8 mouse cellular contexts compared by ENCODE assay signal in the genomic region with DNA sequence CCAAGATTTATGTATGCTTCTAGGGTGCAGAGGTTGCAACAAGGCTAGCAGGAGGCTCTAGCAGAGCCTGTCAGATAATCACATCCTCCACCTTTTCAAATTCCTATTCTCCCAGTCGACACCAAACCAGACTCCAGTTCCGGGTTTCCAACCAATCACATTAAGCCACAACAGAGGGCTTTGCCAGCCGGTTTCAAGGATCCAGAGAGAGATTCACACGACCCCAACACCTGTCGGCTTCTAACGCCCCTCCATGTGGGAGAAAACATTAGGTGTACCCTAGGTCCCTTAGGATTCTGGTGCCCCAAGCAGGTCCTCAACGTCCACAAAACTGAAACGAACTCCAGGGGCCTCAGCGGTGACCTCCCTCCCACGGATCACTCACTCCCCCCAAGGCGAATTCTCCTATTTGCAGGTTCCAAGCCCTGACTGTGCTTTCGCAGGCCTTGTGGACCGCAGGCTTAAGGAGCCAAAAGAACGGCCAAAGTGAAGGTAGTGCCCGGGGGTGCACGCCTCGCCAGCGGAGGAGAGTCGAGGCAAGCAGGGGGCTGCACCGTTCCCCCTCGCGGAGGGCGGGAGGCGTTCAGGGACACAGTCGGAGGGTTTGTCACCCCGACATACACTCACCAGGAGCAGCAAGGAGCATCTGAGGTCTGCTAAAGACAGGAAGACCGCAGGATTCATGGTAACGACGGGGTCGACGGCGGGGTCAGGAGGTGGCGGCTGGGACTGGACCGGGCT. TPM values are rescaled to one million over a fixed set of nuclear protein-coding genes. Genes with fewer than 3 reads are reported as not detected.
DNase-seq lines count a peak whose midpoint lies in the region; ATAC-seq and TF ChIP-seq lines count a peak whose summit lies in the region.

No protein-coding gene starts in this region.

- peak overlapping the region; percentile 63; the same call in 1 of the 2 replicates for H3K27ac ChIP-seq in embryonic facial prominence, embryonic 14.5 days (replicated peaks; ENCODE audit: low read depth, low read length)
- H3K27ac ChIP-seq in intestine, embryonic 15.5 days: peak overlapping the region; percentile 82
- H3K27ac ChIP-seq in lung, embryonic 15.5 days: peak overlapping the region; percentile 44; the same call in 1 of the 2 replicates
- peak overlapping the region; percentile 67 for H3K27ac ChIP-seq in small intestine, adult 2 months (ENCODE audit: insufficient read depth, low read depth, low read length)

- H3K9ac ChIP-seq in embryonic facial prominence, embryonic 14.5 days (ENCODE audit: low read depth, low read length): peak overlapping the region; percentile 87
- peak overlapping the region; percentile 92 for H3K9ac ChIP-seq in intestine, embryonic 15.5 days
- H3K9ac ChIP-seq in lung, embryonic 15.5 days: peak overlapping the region; percentile 93

- no peaks in the 10 kb centered on the region for H3K36me3 ChIP-seq in embryonic facial prominence, embryonic 14.5 days (ENCODE audit: control insufficient read depth, insufficient read depth, low read length)
- H3K36me3 ChIP-seq in intestine, embryonic 15.5 days: no peaks in the 10 kb centered on the region
- H3K36me3 ChIP-seq in lung, embryonic 15.5 days: no peaks in the 10 kb centered on the region
- 0 out of 2 replicates have a peak, but pooled peaks cover 2% of the 10 kb centered on the region for H3K36me3 ChIP-seq in small intestine, adult 2 months (ENCODE audit: control insufficient read depth, insufficient read depth, low read length)

- DNase-seq in kidney, adult 9 months: peak; percentile 44
- DNase-seq in kidney, postnatal 4 days: no peak
- peak; percentile 48 for DNase-seq in NIH3T3 (ENCODE audit: low read depth)
- DNase-seq in embryonic facial prominence, embryonic 14.5 days (ENCODE audit: low spot score): peak; percentile 24
- no peak for DNase-seq in T-cell, adult 2 months (ENCODE audit: low spot score)

- WGBS in embryonic facial prominence, embryonic 14.5 days: under 1% methylated on average over 29 of the region's 34 CpGs
- WGBS in intestine, embryonic 15.5 days: under 1% methylated on average over 34 of the region's 34 CpGs
- under 1% methylated on average over 32 of the region's 34 CpGs for WGBS in lung, embryonic 15.5 days
- WGBS in small intestine, adult 2 months: under 1% methylated on average over 34 of the region's 34 CpGs

- H3K4me2 ChIP-seq in embryonic facial prominence, embryonic 14.5 days (ENCODE audit: low read depth, low read length): peak overlapping the region; percentile 78
- H3K4me2 ChIP-seq in intestine, embryonic 15.5 days (replicated peaks): peak overlapping the region; percentile 78
- H3K4me2 ChIP-seq in lung, embryonic 15.5 days: peak overlapping the region; percentile 83

- TF ChIP-seq CTCF in small intestine, adult 2 months (IDR thresholded peaks at IDR 0.05; ENCODE audit: extremely low read depth, insufficient read length, insufficient replicate concordance, low read depth, low read length): no peak

- H3K4me3 ChIP-seq in embryonic facial prominence, embryonic 14.5 days (ENCODE audit: low read depth, low read length): peak overlapping the region; percentile 86
- peak overlapping the region; percentile 97 for H3K4me3 ChIP-seq in intestine, embryonic 15.5 days (replicated peaks)
- peak overlapping the region; percentile 88 for H3K4me3 ChIP-seq in lung, embryonic 15.5 days
- peak overlapping the region; percentile 86 for H3K4me3 ChIP-seq in small intestine, adult 2 months (ENCODE audit: low read depth, low read length)

- no peaks in the 10 kb centered on the region for H3K27me3 ChIP-seq in embryonic facial prominence, embryonic 14.5 days (replicated peaks; ENCODE audit: control insufficient read depth, insufficient read depth, low read length)
- no peaks in the 10 kb centered on the region for H3K27me3 ChIP-seq in intestine, embryonic 15.5 days (replicated peaks)
- H3K27me3 ChIP-seq in lung, embryonic 15.5 days: no peaks in the 10 kb centered on the region
- no peaks in the 10 kb centered on the region for H3K27me3 ChIP-seq in small intestine, adult 2 months (ENCODE audit: control insufficient read depth, insufficient read depth, low read length)

- peak; percentile 32; the same call in 1 of the 2 replicates for TF ChIP-seq POLR2A in small intestine, adult 2 months (IDR thresholded peaks at IDR 0.05; ENCODE audit: low read depth, low read length)

- H3K9me3 ChIP-seq in embryonic facial prominence, embryonic 14.5 days (ENCODE audit: control insufficient read depth, low read length): no peaks in the 10 kb centered on the region
- no peaks in the 10 kb centered on the region for H3K9me3 ChIP-seq in intestine, embryonic 15.5 days
- no peaks in the 10 kb centered on the region for H3K9me3 ChIP-seq in lung, embryonic 15.5 days

- H3K4me1 ChIP-seq in embryonic facial prominence, embryonic 14.5 days (ENCODE audit: control insufficient read depth, insufficient read depth, low read length): peaks cover 7% of the 10 kb centered on the region; the same call in 1 of the 2 replicates
- peaks cover 4% of the 10 kb centered on the region; the same call in 1 of the 2 replicates for H3K4me1 ChIP-seq in intestine, embryonic 15.5 days (replicated peaks)
- H3K4me1 ChIP-seq in lung, embryonic 15.5 days: peaks cover 12% of the 10 kb centered on the region
- H3K4me1 ChIP-seq in small intestine, adult 2 months (ENCODE audit: control insufficient read depth, insufficient read depth, insufficient read length, low read length): peaks cover 8% of the 10 kb centered on the region; the same call in 1 of the 2 replicates

- ATAC-seq in embryonic facial prominence, embryonic 14.5 days (ENCODE audit: low read depth): peak; percentile 21
- peak; percentile 12; the same call in 1 of the 2 replicates for ATAC-seq in intestine, embryonic 15.5 days
- ATAC-seq in lung, embryonic 15.5 days (ENCODE audit: borderline replicate concordance, extremely low read depth, low FRiP score, low TSS enrichment): no peak

RNA-seq across cellular contexts. Expression of a gene that starts 0.4 kb away (rescaled TPM):
- polyA plus RNA-seq in embryonic facial prominence, embryonic 14.5 days (2014; fragmentation: Nextera tagmentation; extraction: Ambion mirVana): 82.0 and 84.1 TPM in 2 replicates
- 99.6 and 110 TPM in 2 replicates for polyA plus RNA-seq in intestine, embryonic 15.5 days (2015; fragmentation: Nextera tagmentation; extraction: Ambion mirVana)
- polyA plus RNA-seq in lung, embryonic 15.5 days (2015; fragmentation: Nextera tagmentation; extraction: Ambion mirVana): 89.5 and 91.5 TPM in 2 replicates
- 3.1 and 6.9 TPM in 2 replicates for polyA plus RNA-seq in small intestine, adult 2 months (2012; rRNA removed)

RNA-seq across cellular contexts. Expression of a gene that starts 0.6 kb away (rescaled TPM):
- 5.8 and 9.0 TPM in 2 replicates for polyA plus RNA-seq in embryonic facial prominence, embryonic 14.5 days (2014; fragmentation: Nextera tagmentation; extraction: Ambion mirVana)
- polyA plus RNA-seq in intestine, embryonic 15.5 days (2015; fragmentation: Nextera tagmentation; extraction: Ambion mirVana): 6.6 and 6.8 TPM in 2 replicates
- polyA plus RNA-seq in lung, embryonic 15.5 days (2015; fragmentation: Nextera tagmentation; extraction: Ambion mirVana): 10.4 and 10.8 TPM in 2 replicates
- 1.8 and 2.2 TPM in 2 replicates for polyA plus RNA-seq in small intestine, adult 2 months (2012; rRNA removed)

Comparison
In these comparisons a context has a peak if more than half of its experiments do, and no peak if none do; other contexts are left out.
1. DNase-seq: peak in kidney, adult 9 months (single experiment), NIH3T3 (single experiment) and embryonic facial prominence, embryonic 14.5 days (single experiment); none in kidney, postnatal 4 days (0 of 2) and T-cell, adult 2 months (single experiment).
2. RNA of a gene that starts 0.4 kb away (polyA plus RNA-seq): 99.6 to 110 TPM in intestine, embryonic 15.5 days, 89.5 to 91.5 TPM in lung, embryonic 15.5 days and 82.0 to 84.1 TPM in embryonic facial prominence, embryonic 14.5 days; 3.1 to 6.9 TPM in small intestine, adult 2 months; every median in the first group is over 10 times any median in the second.
3. Peak in every context shown above with its lines, with median percentiles within 50 percentile points of each other: H3K27ac ChIP-seq, H3K4me2 ChIP-seq, H3K4me3 ChIP-seq and H3K9ac ChIP-seq.